Mouse (Mus musculus) heart, postnatal 0 days (tissue): Measurements from ENCODE around the gene Myo16.

Experiments
- CTCF ChIP-seq: IDR thresholded peaks from 2 replicates; pipeline ENCODE4 v1.5.1; 2016; ENCODE audit warnings: antibody characterized with exemption, control low read depth, low read depth
- EP300 ChIP-seq: IDR thresholded peaks from 2 replicates; pipeline ENCODE4 v1.6.1; 2016; ENCODE audit warnings: antibody characterized with exemption, low read depth

DNA sequence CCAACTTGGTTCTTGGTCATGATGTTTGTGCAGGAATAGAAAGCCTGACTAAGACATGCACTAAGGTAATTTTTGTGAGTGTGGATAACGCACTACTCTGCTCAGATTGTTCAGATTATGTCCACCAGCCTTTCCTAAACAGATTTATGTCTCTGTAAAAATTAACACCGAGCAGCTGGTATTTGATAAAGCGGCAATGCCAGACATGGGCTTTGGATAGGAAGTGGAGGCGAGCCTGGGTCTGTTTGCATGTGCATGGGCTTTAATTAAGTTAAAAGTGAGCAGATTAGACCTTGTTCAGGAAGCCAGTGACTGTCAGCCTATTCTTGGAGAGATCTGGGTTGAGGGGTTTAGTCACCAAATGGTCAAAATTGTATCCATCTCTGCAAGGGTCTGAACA is 367.8 kb downstream of the Myo16 start:
- TF ChIP-seq CTCF (no peak), EP300 (no peak)
